Mouse (Mus musculus): ENCODE measurements around the gene Hist1h1b. TPM values are rescaled to one million over a fixed set of nuclear protein-coding genes. Genes with fewer than 3 reads are reported as not detected.
"Not testable (repeated sequence)": the region's sequence is repeated elsewhere in the genome, so short reads cannot be mapped to it uniquely, and the experiment has no call there.

The Hist1h1b gene
- polyA plus RNA-seq, 1 experiment from 2014 or later: 17.4 TPM

DNA sequence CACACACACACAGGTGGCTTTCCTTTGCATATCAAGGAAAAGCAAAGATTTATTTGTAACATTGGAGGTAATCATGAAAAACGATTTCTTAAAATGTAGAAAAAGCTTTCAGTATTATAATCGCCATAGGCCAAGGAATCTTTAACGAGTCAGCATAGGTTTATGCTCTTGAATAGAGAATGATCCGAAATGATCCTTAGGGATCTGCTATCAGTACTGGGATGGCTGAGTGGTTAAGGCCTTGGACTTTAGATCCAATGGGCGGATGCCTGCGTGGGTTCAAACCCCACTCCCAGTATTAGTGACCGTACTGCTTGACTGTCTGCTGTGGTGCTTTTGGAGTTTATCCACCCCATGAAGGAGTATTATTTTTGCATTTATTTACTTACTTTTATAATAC is 15.2 kb upstream of the Hist1h1b start:
- no peak for ATAC-seq (ENCODE audit: low FRiP score, low TSS enrichment)
- H3K9ac ChIP-seq (replicated peaks; ENCODE audit: low read length): no peak overlapping the region
- H3K4me1 ChIP-seq (ENCODE audit: insufficient read depth, low read length): peaks cover 5% of the 10 kb centered on the region; the same call in 1 of the 2 replicates
- H3K27ac ChIP-seq (ENCODE audit: low read length): no peak overlapping the region
- no peaks in the 10 kb centered on the region for H3K36me3 ChIP-seq (ENCODE audit: insufficient read depth, low read length)
- H3K4me3 ChIP-seq (ENCODE audit: low read length): no peak overlapping the region
- H3K4me2 ChIP-seq (replicated peaks; ENCODE audit: low read depth, low read length): no peak overlapping the region
- no peaks in the 10 kb centered on the region for H3K9me3 ChIP-seq (ENCODE audit: low read length)
- 95% methylated on average over 7 of the region's 7 CpGs for WGBS
- H3K27me3 ChIP-seq (ENCODE audit: insufficient read depth, low read length): no peaks in the 10 kb centered on the region

DNA sequence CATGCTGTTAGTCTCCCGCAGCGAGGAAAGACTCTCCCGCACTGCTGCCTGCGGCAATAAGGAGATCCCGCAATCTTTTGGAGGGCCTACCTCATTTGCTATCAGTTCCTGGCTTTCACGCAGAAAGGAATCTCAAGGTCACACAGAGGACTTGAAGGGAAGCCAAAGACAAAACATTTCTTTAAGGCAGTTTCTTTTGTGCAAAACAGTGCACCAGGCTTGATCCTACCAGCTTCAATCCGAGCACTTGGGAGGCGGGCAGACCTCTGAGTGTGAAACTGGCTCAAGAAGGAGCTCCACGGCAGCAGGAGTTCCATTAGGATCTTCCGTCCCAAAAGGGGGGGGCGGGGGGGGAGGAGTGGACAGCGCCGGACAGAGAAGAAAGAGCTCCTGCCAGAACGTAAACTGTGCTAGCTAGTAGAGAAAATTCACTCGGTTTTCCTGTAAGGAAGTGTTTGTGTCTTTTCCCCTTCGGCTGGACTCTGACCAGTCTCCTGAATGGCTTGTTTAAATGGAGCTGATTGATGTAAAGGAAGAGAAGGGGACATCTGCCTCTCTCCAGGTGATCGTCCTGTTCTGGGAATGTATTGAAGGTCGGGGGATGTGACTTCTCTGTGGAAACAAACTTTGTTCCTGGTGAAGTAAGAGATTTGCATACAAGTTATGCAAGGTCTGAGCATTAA is 10.3 kb upstream of the Hist1h1b start:
- Histone ChIP-seq H3K27me3 (ENCODE audit: insufficient read depth, low read length) (no peaks in the 10 kb centered on the region), H3K4me1 (ENCODE audit: insufficient read depth, low read length) (peaks cover 19% of the 10 kb centered on the region), H3K4me2 (replicated peaks; ENCODE audit: low read depth, low read length) (peak overlapping the region; percentile 50), H3K4me3 (ENCODE audit: low read length) (peak overlapping the region; percentile 22), H3K36me3 (ENCODE audit: insufficient read depth, low read length) (no peaks in the 10 kb centered on the region), H3K27ac (ENCODE audit: low read length) (no peak overlapping the region), H3K9ac (replicated peaks; ENCODE audit: low read length) (peak overlapping the region; percentile 58), H3K9me3 (ENCODE audit: low read length) (no peaks in the 10 kb centered on the region)
- WGBS: 10% methylated on average over 17 of the region's 18 CpGs
- ATAC-seq (ENCODE audit: low FRiP score, low TSS enrichment): no peak

DNA sequence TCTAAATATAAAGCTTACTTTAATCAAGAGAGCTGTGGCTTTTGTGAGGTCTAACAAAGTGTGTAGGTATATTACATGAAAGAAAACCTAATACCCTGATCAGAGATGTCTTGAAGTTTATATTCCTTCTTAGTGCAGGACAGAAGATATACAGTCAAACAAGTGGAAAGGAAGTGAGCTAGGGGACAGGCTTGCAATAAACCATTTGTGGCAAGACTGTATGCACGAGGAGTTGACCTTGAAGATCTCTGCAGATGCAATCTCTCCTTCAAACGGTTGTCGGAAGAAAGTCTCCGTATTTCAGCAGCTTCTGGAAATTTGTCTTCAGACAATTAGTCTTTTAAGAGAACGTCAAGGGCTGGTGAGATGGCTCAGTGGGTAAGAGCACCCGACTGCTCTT is 9.5 kb upstream of the Hist1h1b start:
- H3K9ac ChIP-seq (replicated peaks; ENCODE audit: low read length): no peak overlapping the region

GRCm38 (mm10) chr13:21787760-21788593 is 7.6 kb upstream of the Hist1h1b start:
- 0 out of 2 replicates have a peak, but pooled peaks have one; percentile 8 for ATAC-seq (ENCODE audit: low FRiP score, low TSS enrichment)
- Histone ChIP-seq H3K4me3 (ENCODE audit: low read length) (peak overlapping the region; percentile 21), H3K9me3 (ENCODE audit: low read length) (no peaks in the 10 kb centered on the region), H3K27ac (ENCODE audit: low read length) (peak overlapping the region; percentile 77), H3K9ac (replicated peaks; ENCODE audit: low read length) (peak overlapping the region; percentile 55), H3K4me2 (replicated peaks; ENCODE audit: low read depth, low read length) (peak overlapping the region; percentile 48), H3K27me3 (ENCODE audit: insufficient read depth, low read length) (no peaks in the 10 kb centered on the region), H3K36me3 (ENCODE audit: insufficient read depth, low read length) (no peaks in the 10 kb centered on the region), H3K4me1 (ENCODE audit: insufficient read depth, low read length) (peaks cover 33% of the 10 kb centered on the region)
- WGBS: 19% methylated on average over 14 of the region's 21 CpGs

More for the DNA sequence above, 9.5 kb upstream of the Hist1h1b start:
- Histone ChIP-seq H3K4me3 (ENCODE audit: low read length) (no peak overlapping the region), H3K27ac (ENCODE audit: low read length) (no peak overlapping the region), H3K4me2 (replicated peaks; ENCODE audit: low read depth, low read length) (no peak overlapping the region), H3K27me3 (ENCODE audit: insufficient read depth, low read length) (no peaks in the 10 kb centered on the region), H3K9me3 (ENCODE audit: low read length) (no peaks in the 10 kb centered on the region), H3K36me3 (ENCODE audit: insufficient read depth, low read length) (no peaks in the 10 kb centered on the region), H3K4me1 (ENCODE audit: insufficient read depth, low read length) (peaks cover 23% of the 10 kb centered on the region)
- WGBS: 41% methylated on average over 6 of the region's 6 CpGs
- no peak for ATAC-seq (ENCODE audit: low FRiP score, low TSS enrichment)

- not testable (repeated sequence) for H3K36me3 ChIP-seq (ENCODE audit: insufficient read depth, low read length); H3K9me3 ChIP-seq (ENCODE audit: low read length); H3K27me3 ChIP-seq (ENCODE audit: insufficient read depth, low read length)
- peak within 1 kb of the TSS; percentile 70 for H3K9ac ChIP-seq (replicated peaks; ENCODE audit: low read length)
- ATAC-seq (ENCODE audit: low FRiP score, low TSS enrichment): peak; percentile 96
- under 1% methylated on average over 36 of the region's 63 CpGs for WGBS
- peak within 1 kb of the TSS; percentile 55 for H3K4me2 ChIP-seq (replicated peaks; ENCODE audit: low read depth, low read length)
- H3K4me3 ChIP-seq (ENCODE audit: low read length): peak within 1 kb of the TSS; percentile 44
- peaks cover 40% of the 10 kb centered on the region for H3K4me1 ChIP-seq (ENCODE audit: insufficient read depth, low read length)
- H3K27ac ChIP-seq (ENCODE audit: low read length): peak within 1 kb of the TSS; percentile 90
These were observed 6.6 kb upstream of the Hist1h1b start, which contains the start of the genes Hist1h2an and Hist1h2bp for GRCm38 (mm10) chr13:21786899-21787629. Gene Hist1h2an, minus strand, starts transcription at chr13:21787218. Gene Hist1h2bp, plus strand, starts transcription at chr13:21787461.

GRCm38 (mm10) chr13:21786189-21786898 is 5.9 kb upstream of the Hist1h1b start:
- Histone ChIP-seq H3K36me3 (ENCODE audit: insufficient read depth, low read length) (no peaks in the 10 kb centered on the region), H3K4me1 (ENCODE audit: insufficient read depth, low read length) (peaks cover 41% of the 10 kb centered on the region), H3K9ac (replicated peaks; ENCODE audit: low read length) (peak overlapping the region; percentile 70), H3K9me3 (ENCODE audit: low read length) (no peaks in the 10 kb centered on the region), H3K4me3 (ENCODE audit: low read length) (peak overlapping the region; percentile 44), H3K27me3 (ENCODE audit: insufficient read depth, low read length) (no peaks in the 10 kb centered on the region), H3K27ac (ENCODE audit: low read length) (peak overlapping the region; percentile 90), H3K4me2 (replicated peaks; ENCODE audit: low read depth, low read length) (peak overlapping the region; percentile 55)
- 8% methylated on average over 8 of the region's 8 CpGs for WGBS
- no peak for ATAC-seq (ENCODE audit: low FRiP score, low TSS enrichment)

DNA sequence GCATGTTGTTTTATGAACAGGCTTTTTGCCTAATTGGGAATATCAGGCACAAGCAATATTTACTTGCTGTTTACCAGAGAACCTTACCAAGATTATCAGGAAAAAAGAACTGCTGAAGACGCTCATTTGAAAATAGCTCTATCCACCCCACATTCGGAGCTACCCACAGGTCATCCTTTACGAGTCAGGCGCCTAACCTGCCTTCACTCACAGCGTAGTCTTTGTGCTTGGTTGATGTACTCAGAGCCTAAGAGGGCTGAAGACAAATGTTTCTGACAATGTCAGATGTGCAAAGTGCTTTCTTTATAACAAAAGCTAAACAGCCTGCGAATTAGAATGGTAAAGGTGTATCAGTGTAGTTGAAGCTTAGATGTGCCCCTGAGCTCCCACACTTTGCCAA is 3.9 kb upstream of the Hist1h1b start:
- no peaks in the 10 kb centered on the region for H3K27me3 ChIP-seq (ENCODE audit: insufficient read depth, low read length)
- H3K4me1 ChIP-seq (ENCODE audit: insufficient read depth, low read length): peaks cover 45% of the 10 kb centered on the region
- H3K27ac ChIP-seq (ENCODE audit: low read length): peak overlapping the region; percentile 91
- no peaks in the 10 kb centered on the region for H3K9me3 ChIP-seq (ENCODE audit: low read length)
- H3K4me3 ChIP-seq (ENCODE audit: low read length): no peak overlapping the region
- 26% methylated on average over 6 of the region's 6 CpGs for WGBS
- no peak for ATAC-seq (ENCODE audit: low FRiP score, low TSS enrichment)
- H3K9ac ChIP-seq (replicated peaks; ENCODE audit: low read length): peak overlapping the region; percentile 63
- H3K4me2 ChIP-seq (replicated peaks; ENCODE audit: low read depth, low read length): peak overlapping the region; percentile 51
- H3K36me3 ChIP-seq (ENCODE audit: insufficient read depth, low read length): no peaks in the 10 kb centered on the region

DNA sequence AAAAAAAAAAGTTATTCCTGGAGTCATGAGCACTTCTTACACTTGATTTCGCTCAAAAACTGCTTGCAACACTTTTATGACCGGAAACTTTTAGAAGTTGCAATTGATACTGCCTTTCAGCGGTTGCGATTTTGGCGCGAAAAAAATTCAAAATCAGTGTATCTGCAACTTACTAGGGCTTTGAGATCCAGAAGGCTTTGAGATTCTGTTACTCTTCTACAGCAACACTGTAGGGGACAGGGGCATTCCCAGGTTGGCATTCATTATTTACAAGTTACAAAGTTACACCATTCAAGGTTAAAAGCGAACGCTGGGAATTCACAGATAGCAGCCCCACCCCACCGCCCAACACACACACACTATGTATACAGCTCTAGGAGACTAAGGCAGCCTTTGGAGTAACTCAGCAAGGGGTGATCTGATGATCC is 3.3 kb upstream of the Hist1h1b start:
- Histone ChIP-seq H3K27me3 (ENCODE audit: insufficient read depth, low read length) (no peaks in the 10 kb centered on the region), H3K4me1 (ENCODE audit: insufficient read depth, low read length) (peaks cover 43% of the 10 kb centered on the region), H3K27ac (ENCODE audit: low read length) (peak overlapping the region; percentile 91), H3K4me2 (replicated peaks; ENCODE audit: low read depth, low read length) (peak overlapping the region; percentile 51), H3K9me3 (ENCODE audit: low read length) (no peaks in the 10 kb centered on the region), H3K4me3 (ENCODE audit: low read length) (peak overlapping the region; percentile 50), H3K36me3 (ENCODE audit: insufficient read depth, low read length) (no peaks in the 10 kb centered on the region), H3K9ac (replicated peaks; ENCODE audit: low read length) (peak overlapping the region; percentile 63)
- ATAC-seq (ENCODE audit: low FRiP score, low TSS enrichment): no peak
- 1% methylated on average over 9 of the region's 9 CpGs for WGBS

GRCm38 (mm10) chr13:21783255-21783617 is 2.8 kb upstream of the Hist1h1b start, which contains the start of gene Hist1h3i:
Gene Hist1h3i, minus strand, starts transcription at chr13:21783370.
- peak; percentile 66 for ATAC-seq (ENCODE audit: low FRiP score, low TSS enrichment)
- H3K27ac ChIP-seq (ENCODE audit: low read length): peak within 1 kb of the TSS; percentile 94
- no peaks in the 10 kb centered on the region for H3K27me3 ChIP-seq (ENCODE audit: insufficient read depth, low read length)
- H3K9ac ChIP-seq (replicated peaks; ENCODE audit: low read length): peak within 1 kb of the TSS; percentile 77
- peaks cover 45% of the 10 kb centered on the region for H3K4me1 ChIP-seq (ENCODE audit: insufficient read depth, low read length)
- peak within 1 kb of the TSS; percentile 50 for H3K4me3 ChIP-seq (ENCODE audit: low read length)
- H3K4me2 ChIP-seq (replicated peaks; ENCODE audit: low read depth, low read length): peak within 1 kb of the TSS; percentile 63
- no peaks in the 10 kb centered on the region for H3K9me3 ChIP-seq (ENCODE audit: low read length)
- no peaks in the 10 kb centered on the region for H3K36me3 ChIP-seq (ENCODE audit: insufficient read depth, low read length)
- 0% methylated on average over 13 of the region's 20 CpGs for WGBS

Data from kidney, embryonic 16.5 days (tissue).